Mouse (Mus musculus): ENCODE measurements around the gene Fbxl14. TPM values are rescaled to one million over a fixed set of nuclear protein-coding genes. Genes with fewer than 3 reads are reported as not detected.

The Fbxl14 gene
- polyA plus RNA-seq, 1 experiment from 2014 or later: 4.4 TPM

GRCm38 (mm10) chr6:119520731-119521130, 41.3 kb downstream of the Fbxl14 start:
- Histone ChIP-seq H3K36me3 (ENCODE audit: control insufficient read depth, insufficient read depth, low read length) (no peaks in the 10 kb centered on the region), H3K9ac (ENCODE audit: low read length) (peak overlapping the region; percentile 12; the same call in 1 of the 2 replicates), H3K4me3 (ENCODE audit: control insufficient read depth in 1 of 2, insufficient read depth in 1 of 2, low read depth in 1 of 2, low read length in 2 of 2) (no peak overlapping the region), H3K4me2 (ENCODE audit: low read length) (0 out of 2 replicates have a peak overlapping the region, but pooled peaks have one; percentile 9), H3K27ac (replicated peaks in 1 of 2; ENCODE audit: control insufficient read depth in 1 of 2, insufficient read depth in 1 of 2, low read depth in 2 of 2, low read length in 2 of 2) (peak overlapping the region; percentile 34 to 55; a peak in 3 of 4 replicates), H3K27me3 (ENCODE audit: control insufficient read depth, insufficient read depth, low read length) (no peaks in the 10 kb centered on the region), H3K9me3 (ENCODE audit: control insufficient read depth, low read length) (no peaks in the 10 kb centered on the region), H3K4me1 (ENCODE audit: control insufficient read depth in 2 of 2, insufficient read depth in 2 of 2, low read length in 2 of 2) (peaks cover 16 to 18% of the 10 kb centered on the region in 2 experiments)
- no peak for ATAC-seq (ENCODE audit: insufficient number of reproducible peaks, insufficient read depth, low FRiP score, low read depth)
- 34% methylated on average over 9 of the region's 9 CpGs for WGBS

GRCm38 (mm10) chr6:119521482-119521900, 42.0 kb downstream of the Fbxl14 start:
- H3K4me1 ChIP-seq (ENCODE audit: control insufficient read depth in 2 of 2, insufficient read depth in 2 of 2, low read length in 2 of 2): peaks cover 16 to 23% of the 10 kb centered on the region in 2 experiments
- WGBS: 67% methylated on average over 3 of the region's 3 CpGs
- H3K9ac ChIP-seq (ENCODE audit: low read length): no peak overlapping the region
- H3K27me3 ChIP-seq (ENCODE audit: control insufficient read depth, insufficient read depth, low read length): no peaks in the 10 kb centered on the region
- no peak overlapping the region for H3K4me2 ChIP-seq (ENCODE audit: low read length)
- no peak overlapping the region for H3K27ac ChIP-seq (replicated peaks in 1 of 2; ENCODE audit: control insufficient read depth in 1 of 2, insufficient read depth in 1 of 2, low read depth in 2 of 2, low read length in 2 of 2)
- no peak overlapping the region for H3K4me3 ChIP-seq (ENCODE audit: control insufficient read depth in 1 of 2, insufficient read depth in 1 of 2, low read depth in 1 of 2, low read length in 2 of 2)
- no peaks in the 10 kb centered on the region for H3K9me3 ChIP-seq (ENCODE audit: control insufficient read depth, low read length)
- no peak for ATAC-seq (ENCODE audit: insufficient number of reproducible peaks, insufficient read depth, low FRiP score, low read depth)
- no peaks in the 10 kb centered on the region for H3K36me3 ChIP-seq (ENCODE audit: control insufficient read depth, insufficient read depth, low read length)

GRCm38 (mm10) chr6:119521931-119522391, 42.5 kb downstream of the Fbxl14 start:
- Histone ChIP-seq H3K27ac (replicated peaks in 1 of 2; ENCODE audit: control insufficient read depth in 1 of 2, insufficient read depth in 1 of 2, low read depth in 2 of 2, low read length in 2 of 2) (no peak overlapping the region), H3K4me2 (ENCODE audit: low read length) (no peak overlapping the region), H3K9me3 (ENCODE audit: control insufficient read depth, low read length) (no peaks in the 10 kb centered on the region), H3K4me1 (ENCODE audit: control insufficient read depth in 2 of 2, insufficient read depth in 2 of 2, low read length in 2 of 2) (peaks cover 16 to 25% of the 10 kb centered on the region in 2 experiments), H3K27me3 (ENCODE audit: control insufficient read depth, insufficient read depth, low read length) (no peaks in the 10 kb centered on the region), H3K36me3 (ENCODE audit: control insufficient read depth, insufficient read depth, low read length) (no peaks in the 10 kb centered on the region), H3K9ac (ENCODE audit: low read length) (no peak overlapping the region), H3K4me3 (ENCODE audit: control insufficient read depth in 1 of 2, insufficient read depth in 1 of 2, low read depth in 1 of 2, low read length in 2 of 2) (no peak overlapping the region)
- 49% methylated on average over 3 of the region's 3 CpGs for WGBS
- no peak for ATAC-seq (ENCODE audit: insufficient number of reproducible peaks, insufficient read depth, low FRiP score, low read depth)

GRCm38 (mm10) chr6:119526498-119526897, 47.0 kb downstream of the Fbxl14 start:
- H3K27ac ChIP-seq (replicated peaks in 1 of 2; ENCODE audit: control insufficient read depth in 1 of 2, insufficient read depth in 1 of 2, low read depth in 2 of 2, low read length in 2 of 2): no peak overlapping the region
- 75% methylated on average over 5 of the region's 5 CpGs for WGBS

GRCm38 (mm10) chr6:119529659-119530058, 50.2 kb downstream of the Fbxl14 start:
- H3K9ac ChIP-seq (ENCODE audit: low read length): no peak overlapping the region
- H3K4me2 ChIP-seq (ENCODE audit: low read length): no peak overlapping the region
- WGBS: 84% methylated on average over 3 of the region's 3 CpGs
- H3K9me3 ChIP-seq (ENCODE audit: control insufficient read depth, low read length): no peaks in the 10 kb centered on the region
- no peaks in the 10 kb centered on the region for H3K36me3 ChIP-seq (ENCODE audit: control insufficient read depth, insufficient read depth, low read length)
- H3K4me3 ChIP-seq (ENCODE audit: control insufficient read depth in 1 of 2, insufficient read depth in 1 of 2, low read depth in 1 of 2, low read length in 2 of 2): no peak overlapping the region
- no peak for ATAC-seq (ENCODE audit: insufficient number of reproducible peaks, insufficient read depth, low FRiP score, low read depth)
- no peaks in the 10 kb centered on the region for H3K27me3 ChIP-seq (ENCODE audit: control insufficient read depth, insufficient read depth, low read length)
- H3K4me1 ChIP-seq (ENCODE audit: control insufficient read depth in 2 of 2, insufficient read depth in 2 of 2, low read length in 2 of 2): peaks cover 0 to 7% of the 10 kb centered on the region in 2 experiments; a peak in 1 of 4 replicates
- H3K27ac ChIP-seq (replicated peaks in 1 of 2; ENCODE audit: control insufficient read depth in 1 of 2, insufficient read depth in 1 of 2, low read depth in 2 of 2, low read length in 2 of 2): no peak overlapping the region

More at GRCm38 (mm10) chr6:119526498-119526897, 47.0 kb downstream of the Fbxl14 start:
- no peak for ATAC-seq (ENCODE audit: insufficient number of reproducible peaks, insufficient read depth, low FRiP score, low read depth)
- H3K9me3 ChIP-seq (ENCODE audit: control insufficient read depth, low read length): no peaks in the 10 kb centered on the region
- no peak overlapping the region for H3K4me3 ChIP-seq (ENCODE audit: control insufficient read depth in 1 of 2, insufficient read depth in 1 of 2, low read depth in 1 of 2, low read length in 2 of 2)
- H3K36me3 ChIP-seq (ENCODE audit: control insufficient read depth, insufficient read depth, low read length): no peaks in the 10 kb centered on the region
- no peak overlapping the region for H3K9ac ChIP-seq (ENCODE audit: low read length)
- H3K4me2 ChIP-seq (ENCODE audit: low read length): no peak overlapping the region
- peaks cover 9 to 14% of the 10 kb centered on the region in 2 experiments; a peak in 2 of 4 replicates for H3K4me1 ChIP-seq (ENCODE audit: control insufficient read depth in 2 of 2, insufficient read depth in 2 of 2, low read length in 2 of 2)
- H3K27me3 ChIP-seq (ENCODE audit: control insufficient read depth, insufficient read depth, low read length): no peaks in the 10 kb centered on the region

Other genes starting within 250 kb of the Fbxl14 start
- not detected in 2 replicates for gene Cacna2d4, start 243.1 kb upstream of the Fbxl14 start, polyA plus RNA-seq (2014; fragmentation: Nextera tagmentation; extraction: Ambion mirVana)
- 0.05 TPM in 1 of 2 replicates, not detected in the other for gene Lrtm2, start 148.9 kb upstream of the Fbxl14 start, polyA plus RNA-seq (2014; fragmentation: Nextera tagmentation; extraction: Ambion mirVana)
- 21.8 and 27.1 TPM in 2 replicates for gene Adipor2, start 62.0 kb upstream of the Fbxl14 start, polyA plus RNA-seq (2014; fragmentation: Nextera tagmentation; extraction: Ambion mirVana)
- 7.6 and 8.6 TPM in 2 replicates for gene Wnt5b, start 64.7 kb downstream of the Fbxl14 start, polyA plus RNA-seq (2014; fragmentation: Nextera tagmentation; extraction: Ambion mirVana)

Data from heart, embryonic 14.5 days (tissue).